Mouse (Mus musculus) left cerebral cortex, adult 18-20 months (tissue): Measurements from ENCODE around the gene Orai1. TPM values are rescaled to one million over a fixed set of nuclear protein-coding genes. Genes with fewer than 3 reads are reported as not detected.
A peak's percentile ranks its signal among the peaks of the same experiment; 100 is the strongest.
"Not testable (repeated sequence)": the region's sequence is repeated elsewhere in the genome, so short reads cannot be mapped to it uniquely, and the experiment has no call there.

Experiments used
- DNase-seq, 2 experiments: peaks; one replicate each; pipeline ENCODE4 v3.0.0; 2021 to 2022; ENCODE audit warnings: low spot score in 2 of 2, mixed read lengths in 1 of 2
- long read RNA-seq, 2 experiments: library from polyadenylated mRNA; stranded (forward); transcript quantifications; one replicate each; pipeline ENCODE4 v2.0.0; 2021
- total RNA-seq, 2 experiments: library from RNA; stranded (reverse); gene quantifications; 2 replicates each; pipeline ENCODE4 v1.2.3; 2021

Gene Orai1
- 1 to 10 TPM; 8.8 to 10.0 TPM for total RNA-seq
- long read RNA-seq, experiment 1, transcript Orai1-202 (2 exons, 1,875 nt) = major isoform, 21 of 21 reads
- long read RNA-seq, experiment 1, partial matches to known transcripts = 0 of 21 reads
- long read RNA-seq, experiment 1, other reads (novel, unspliced or antisense) = 0 of 21 reads
- long read RNA-seq, experiment 2, transcript Orai1-202 (2 exons, 1,875 nt) = major isoform, 16 of 18 reads
- long read RNA-seq, experiment 2, partial matches to known transcripts = 0 of 18 reads
- long read RNA-seq, experiment 2, other reads (novel, unspliced or antisense) = 1 of 18 reads

GRCm38 (mm10) chr5:123014753-123015701 lies at the start of gene Orai1:
Orai1 (plus strand) TSS chr5:123015074.
- peak; percentile 91 to 95 for DNase-seq

- DNase-seq = peak in 1 of 2 experiments; percentile 10
Observed at GRCm38 (mm10) chr5:122965427-122965826, 49.4 kb upstream of the Orai1 start.

- peak; percentile 62 to 75 for DNase-seq
Observed at GRCm38 (mm10) chr5:122968322-122968721, 46.6 kb upstream of the Orai1 start.

DNA sequence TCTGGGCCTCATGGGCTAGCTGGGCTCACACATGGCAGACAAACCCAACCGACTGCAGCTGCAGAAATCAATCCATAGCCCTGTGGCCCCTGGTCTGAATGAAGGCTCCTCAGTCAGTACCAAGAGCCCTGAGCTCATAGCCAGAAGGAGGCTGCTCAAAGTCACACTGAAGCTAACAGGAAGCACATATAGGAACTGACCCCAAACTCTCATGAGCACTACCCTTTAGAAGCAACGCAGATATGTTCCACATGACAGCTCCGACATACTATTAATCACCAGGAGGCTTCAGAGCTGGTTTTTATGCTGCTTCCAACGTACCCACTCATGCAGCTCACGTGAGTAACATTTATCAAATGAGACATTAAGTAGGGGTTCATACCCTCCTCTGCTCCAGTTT lies 44.8 kb upstream of the Orai1 start:
- no peak for DNase-seq

- DNase-seq = peak in 1 of 2 experiments; percentile 55
Observed at GRCm38 (mm10) chr5:122971438-122971837, 43.4 kb upstream of the Orai1 start.

- DNase-seq = peak; percentile 55
Observed at GRCm38 (mm10) chr5:122972116-122972515, 42.8 kb upstream of the Orai1 start.

DNA sequence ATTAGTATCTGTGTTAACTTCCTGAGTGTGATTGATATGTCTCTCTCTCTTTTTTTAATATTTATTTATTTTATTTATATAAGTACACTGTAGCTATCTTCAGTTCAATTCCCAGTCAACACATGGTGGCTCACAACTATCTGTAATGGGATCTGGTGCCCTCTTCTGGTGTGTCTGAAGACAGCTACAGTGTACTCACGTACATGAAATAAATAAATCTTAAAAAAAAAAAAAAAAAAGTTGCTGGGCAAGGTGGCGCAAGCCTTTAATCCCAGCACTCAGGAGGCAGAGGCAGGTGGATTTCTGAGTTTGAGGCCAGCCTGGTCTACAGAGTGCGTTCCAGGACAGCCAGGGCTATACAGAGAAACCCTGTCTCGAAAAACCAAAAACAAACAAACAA lies 40.2 kb upstream of the Orai1 start:
- DNase-seq = not testable (repeated sequence)

- DNase-seq = no peak
Observed at GRCm38 (mm10) chr5:122978970-122979369, 35.9 kb upstream of the Orai1 start.

- DNase-seq = no peak
Observed at GRCm38 (mm10) chr5:122984483-122984882, 30.4 kb upstream of the Orai1 start.

GRCm38 (mm10) chr5:122985276-122985675 lies 29.6 kb upstream of the Orai1 start:
- no peak for DNase-seq

DNA sequence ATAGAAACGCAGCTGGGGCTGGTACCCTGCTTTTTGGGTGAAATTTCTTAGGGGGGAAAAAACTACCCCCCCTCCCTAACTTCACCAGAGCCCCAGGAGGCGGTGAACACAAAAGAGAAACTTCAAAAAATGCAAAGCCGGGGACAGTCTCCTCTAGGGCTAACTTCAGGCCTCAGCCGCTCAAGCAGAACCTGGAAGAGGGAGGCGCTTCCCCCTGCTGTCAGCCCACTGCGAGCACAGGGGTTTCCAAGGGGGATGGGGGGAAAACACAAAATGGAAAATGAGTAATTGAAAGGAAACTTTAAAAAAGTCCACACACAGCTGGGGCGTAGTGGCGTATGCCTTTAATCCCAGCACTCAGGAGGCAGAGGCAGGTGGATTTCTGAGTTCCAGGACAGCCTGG lies 28.8 kb upstream of the Orai1 start:
- no peak for DNase-seq

GRCm38 (mm10) chr5:122987211-122988020 lies 27.5 kb upstream of the Orai1 start:
- DNase-seq = peak; percentile 38 to 40

- peak; percentile 52 to 69 for DNase-seq
Observed at GRCm38 (mm10) chr5:122988021-122988751, 26.7 kb upstream of the Orai1 start.

DNA sequence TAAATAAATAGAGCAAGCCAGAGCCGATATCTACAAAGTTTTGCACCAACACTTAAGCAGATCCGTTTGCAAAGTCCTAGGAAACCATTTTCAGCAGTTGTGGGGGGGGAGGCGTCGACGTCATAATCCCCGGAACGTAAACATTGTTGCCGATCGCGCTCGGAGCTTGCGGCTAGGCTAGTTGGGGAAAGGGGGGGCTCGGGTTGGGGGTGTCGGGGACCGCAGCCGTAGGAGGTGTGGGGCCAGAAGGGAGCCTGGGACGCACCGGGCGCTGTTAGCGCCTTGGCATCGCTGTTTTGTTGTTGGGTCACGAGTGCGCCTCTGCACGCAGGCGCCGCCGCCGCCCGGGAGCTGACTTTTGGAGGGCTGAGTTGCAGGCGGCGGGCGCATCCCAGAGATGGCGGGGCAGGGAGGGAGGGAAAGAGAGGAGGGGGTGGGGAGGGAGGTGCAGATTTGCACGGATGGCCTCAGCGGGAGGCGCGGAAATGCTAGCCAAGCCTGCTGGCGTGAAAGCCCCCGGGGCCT lies 25.8 kb upstream of the Orai1 start:
- peak; percentile 61 to 72 for DNase-seq

DNA sequence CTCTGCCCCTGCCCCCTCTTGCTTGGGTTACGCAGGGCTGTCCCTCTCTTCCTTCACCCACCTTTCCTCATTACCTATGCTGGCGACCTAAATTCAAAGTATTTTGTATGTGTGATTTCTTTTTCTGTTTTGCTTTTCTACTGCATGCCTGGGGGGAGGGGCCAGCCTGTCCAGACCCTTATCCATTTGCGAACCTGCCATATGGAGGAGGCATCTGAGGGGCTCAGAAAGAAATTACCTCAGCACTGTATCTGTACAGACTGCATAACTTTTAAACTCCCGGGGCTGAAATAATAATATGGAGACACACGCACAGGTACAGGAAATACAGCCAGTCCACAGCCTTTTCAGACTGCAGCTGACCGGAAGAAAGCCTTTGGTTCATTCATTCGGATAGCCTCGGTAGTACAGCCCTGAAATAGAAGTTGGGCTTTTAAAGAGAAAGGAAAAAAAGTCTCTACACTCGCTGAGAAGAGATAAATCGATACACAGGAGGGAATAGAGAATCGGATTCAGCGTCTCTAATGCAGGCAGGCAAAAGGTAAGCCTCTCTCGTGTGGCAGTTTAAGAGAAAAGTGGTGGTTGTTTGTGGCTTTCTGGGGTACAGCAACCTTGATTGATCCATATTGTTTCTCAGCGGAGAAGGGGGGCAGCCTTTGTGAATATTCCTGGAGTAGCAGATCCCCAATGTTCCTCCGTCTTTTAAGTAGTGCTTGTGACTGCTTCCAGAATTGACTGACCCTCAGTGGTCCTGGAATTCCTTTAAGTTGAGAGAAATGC lies 25.1 kb upstream of the Orai1 start, which contains the start of gene Kdm2b:
TSS of gene Kdm2b (minus strand) at position 273 of the 780 bp plus-strand sequence.
- no peak for DNase-seq

DNA sequence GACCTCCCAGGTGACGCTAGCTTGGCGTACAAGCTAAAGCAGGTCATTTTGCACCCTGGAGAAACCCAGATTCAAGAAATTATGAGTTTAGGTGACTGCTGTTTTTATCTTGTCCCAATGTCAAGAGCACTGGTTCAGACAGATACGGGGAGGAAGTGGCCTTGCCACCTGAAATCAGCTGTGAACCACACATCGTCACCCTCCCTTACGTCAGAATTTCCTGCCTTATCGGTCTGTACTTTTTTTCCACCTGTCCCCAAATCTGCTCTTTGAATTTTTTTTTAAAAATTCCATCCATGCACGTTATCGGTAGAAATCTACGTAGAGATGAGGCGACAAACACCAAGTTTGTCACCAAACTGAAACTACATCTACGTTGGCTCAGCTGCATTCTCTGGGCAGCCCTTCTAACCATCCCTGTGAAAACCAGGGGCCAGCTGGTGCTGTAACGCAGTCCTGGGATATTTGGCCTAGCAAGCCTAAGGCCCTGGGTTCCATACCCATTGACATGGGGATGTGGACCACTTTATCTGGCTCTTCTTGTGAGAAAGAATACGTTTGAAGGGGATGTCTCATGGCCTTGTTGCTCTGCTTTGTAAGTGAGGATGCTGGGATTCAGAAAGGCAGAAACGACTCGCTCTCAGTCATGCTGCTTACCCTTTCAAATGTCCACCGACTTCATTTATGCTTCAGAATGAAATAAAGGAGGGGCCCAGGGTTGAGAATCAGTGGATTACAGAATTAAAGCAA lies 24.3 kb upstream of the Orai1 start:
- DNase-seq = no peak

- no peak for DNase-seq
Observed at GRCm38 (mm10) chr5:122991350-122992004, 23.4 kb upstream of the Orai1 start.

- no peak for DNase-seq
Observed at GRCm38 (mm10) chr5:122993811-122994210, 21.1 kb upstream of the Orai1 start.
